Mouse (Mus musculus) neural tube, embryonic 11.5 days (tissue): ENCODE data around the gene Canx. TPM values are rescaled to one million over a fixed set of nuclear protein-coding genes. Genes with fewer than 3 reads are reported as not detected.

Experiments
- ATAC-seq: fragments of 200-750 bp; cut with Nextera tagmentation; 2 replicates; pipeline ENCODE4 v1.8.0; 2017; ENCODE audit warnings: moderate number of reproducible peaks, mild to moderate bottlenecking, moderate TSS enrichment, moderate library complexity; ENCODE audit not compliant: insufficient read depth, low FRiP score, low TSS enrichment
- DNase-seq: peaks from one replicate; pipeline ENCODE4 v3.0.0-alpha.2; 2015; ENCODE audit warnings: low spot score
- H3K27ac ChIP-seq: fragments of 300-500 bp; sonication (generic); 2 replicates; pipeline ENCODE4 v1.5.1; 2014; ENCODE audit warnings: low read depth, mild to moderate bottlenecking, low read length
- H3K27me3 ChIP-seq: fragments of 300-500 bp; sonication (generic); 2 replicates; pipeline ENCODE4 v1.6.1; 2014; ENCODE audit warnings: mild to moderate bottlenecking, low read length, mixed read lengths; ENCODE audit not compliant: control insufficient read depth, insufficient read depth
- H3K36me3 ChIP-seq: fragments of 300-500 bp; sonication (generic); 2 replicates; pipeline ENCODE4 v1.6.1; 2014; ENCODE audit warnings: mild to moderate bottlenecking, low read length, moderate library complexity, mixed read lengths; ENCODE audit not compliant: control insufficient read depth, insufficient read depth
- H3K4me1 ChIP-seq: fragments of 300-500 bp; sonication (generic); 2 replicates; pipeline ENCODE4 v1.6.1; 2014; ENCODE audit warnings: low read length, mixed read lengths; ENCODE audit not compliant: control insufficient read depth, insufficient read depth
- H3K4me2 ChIP-seq: fragments of 300-500 bp; sonication (generic); 2 replicates; pipeline ENCODE4 v1.6.1; 2014; ENCODE audit warnings: low read depth, mild to moderate bottlenecking, moderate library complexity
- H3K4me3 ChIP-seq: fragments of 300-500 bp; sonication (generic); 2 replicates; pipeline ENCODE4 v1.5.1; 2014; ENCODE audit warnings: low read depth, low read length
- H3K9ac ChIP-seq: fragments of 300-500 bp; sonication (generic); 2 replicates; pipeline ENCODE4 v1.6.1; 2014; ENCODE audit warnings: mild to moderate bottlenecking, low read length
- H3K9me3 ChIP-seq: fragments of 300-500 bp; sonication (generic); 2 replicates; pipeline ENCODE4 v1.6.1; 2016; ENCODE audit warnings: low read length; ENCODE audit not compliant: control insufficient read depth
- WGBS: fragments of 180-500 bp; shearing (Covaris S2); extraction: QIAGEN DNeasy Blood & Tissue Kit; methylation state at CpG from one replicate; pipeline ENCODE4 v1.1.7; 2014; 5-methylcytosine and 5-hydroxymethylcytosine counted together
- polyA plus RNA-seq: library from polyadenylated mRNA; unstranded; fragments of >200 nt; fragmentation: Nextera tagmentation; extraction: Ambion mirVana; gene quantifications from 2 replicates; pipeline ENCODE4 v1.2.1, GENCODE M21; 2014

Gene Canx
- polyA plus RNA-seq, 1 experiment from 2014 or later = 240 TPM

DNA sequence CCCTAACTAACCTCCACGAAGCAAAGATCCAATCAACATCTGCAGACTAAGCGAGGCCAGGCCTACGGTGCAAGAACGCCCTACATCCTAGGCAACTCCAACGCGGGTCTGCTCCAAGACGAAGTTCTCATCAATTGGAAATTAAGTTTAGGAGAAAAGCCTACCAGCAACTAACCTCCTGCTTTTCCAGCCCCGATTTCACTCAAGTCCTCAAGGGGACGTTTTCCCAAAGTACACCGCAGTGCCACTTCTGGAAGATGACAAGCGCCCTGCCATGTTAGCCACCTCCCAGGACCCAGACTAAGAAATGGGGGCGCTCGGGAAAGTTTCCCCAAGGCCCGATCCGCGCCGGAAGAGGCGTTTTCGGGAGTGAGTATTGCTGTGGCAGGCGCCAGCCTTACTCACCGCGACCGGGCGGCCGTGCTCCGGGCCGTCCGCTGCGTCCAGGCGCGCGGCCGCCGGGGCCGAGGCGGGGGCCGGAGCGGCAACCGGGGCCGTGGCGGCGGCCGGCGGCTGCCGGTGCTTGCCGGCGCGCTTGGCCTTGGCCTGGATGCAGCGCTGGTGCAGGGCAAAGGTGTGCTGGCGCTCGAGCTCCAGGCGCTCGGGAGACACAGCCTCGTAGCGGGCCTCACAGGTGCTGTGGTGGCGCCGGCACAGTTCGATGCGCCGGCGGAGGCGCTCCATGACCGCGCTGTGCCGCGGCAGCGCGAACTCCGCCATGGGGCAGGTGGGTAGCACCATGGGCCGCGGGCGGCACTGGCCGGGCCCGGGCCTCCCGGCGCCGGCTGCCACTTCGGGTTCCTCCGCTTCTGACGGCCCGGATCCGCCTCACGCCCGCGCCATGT lies 33.9 kb downstream of the Canx start:
- Histone ChIP-seq H3K4me2 (peak overlapping the region; percentile 72), H3K4me1 (peaks cover 17% of the 10 kb centered on the region), H3K9ac (peak overlapping the region; percentile 99), H3K36me3 (peaks cover 7% of the 10 kb centered on the region), H3K27me3 (no peaks in the 10 kb centered on the region), H3K4me3 (peak overlapping the region; percentile 98), H3K27ac (peak overlapping the region; percentile 98), H3K9me3 (no peaks in the 10 kb centered on the region)
- DNase-seq = peak; percentile 67
- under 1% methylated on average over 75 of the region's 85 CpGs for WGBS
- ATAC-seq = peak; percentile 82

GRCm38 (mm10) chr11:50290486-50291225 lies 34.8 kb downstream of the Canx start:
- H3K36me3 ChIP-seq = peaks cover 6% of the 10 kb centered on the region
- H3K4me2 ChIP-seq = peak overlapping the region; percentile 72
- peaks cover 17% of the 10 kb centered on the region for H3K4me1 ChIP-seq
- no peaks in the 10 kb centered on the region for H3K9me3 ChIP-seq
- no peak for DNase-seq
- H3K4me3 ChIP-seq = peak overlapping the region; percentile 98
- WGBS = 16% methylated on average over 20 of the region's 20 CpGs
- H3K27ac ChIP-seq = no peak overlapping the region
- H3K9ac ChIP-seq = peak overlapping the region; percentile 99
- no peaks in the 10 kb centered on the region for H3K27me3 ChIP-seq
- ATAC-seq = no peak

DNA sequence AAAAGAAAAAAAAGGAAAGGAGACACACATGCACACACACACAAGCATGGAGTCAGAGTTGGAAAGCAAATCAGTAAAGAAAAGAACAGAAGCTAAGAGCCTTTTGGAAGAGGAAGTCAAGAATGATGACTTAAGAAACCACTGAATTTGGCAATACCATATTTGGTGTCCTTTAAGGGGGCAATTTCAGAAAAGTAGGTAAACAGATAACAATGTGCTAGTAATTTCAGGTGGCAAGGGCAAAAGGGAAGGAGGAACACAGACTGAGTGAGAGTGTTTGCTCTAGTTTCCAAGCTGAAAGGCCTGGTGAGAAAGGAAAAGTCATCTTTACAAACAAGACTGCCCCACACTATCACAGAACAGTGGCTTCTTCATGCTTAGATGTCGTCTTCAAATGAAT lies 39.0 kb downstream of the Canx start:
- ATAC-seq = no peak
- H3K36me3 ChIP-seq = 0 out of 2 replicates have a peak, but pooled peaks cover 2% of the 10 kb centered on the region
- DNase-seq = no peak

DNA sequence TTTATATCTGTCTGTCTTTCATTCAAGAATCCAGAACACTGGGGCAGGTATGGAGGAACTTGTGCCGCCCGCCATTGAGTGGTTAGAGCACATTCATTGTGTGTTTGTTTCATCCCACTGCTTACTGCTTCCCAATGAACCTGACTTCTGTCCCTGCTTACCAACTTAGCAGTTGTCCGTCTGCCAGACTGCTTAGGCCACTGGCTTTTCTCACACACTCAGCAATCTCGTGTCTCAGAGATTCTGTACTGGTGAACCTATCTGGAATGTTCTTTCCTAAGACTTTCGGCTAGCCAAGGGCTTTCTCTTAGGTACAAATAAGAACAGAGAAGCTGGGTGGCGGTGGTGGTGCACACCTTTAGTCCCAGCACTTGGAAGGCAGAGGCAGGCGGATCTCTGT lies 39.8 kb downstream of the Canx start:
- Histone ChIP-seq H3K9ac (no peak overlapping the region), H3K27ac (no peak overlapping the region), H3K27me3 (no peaks in the 10 kb centered on the region), H3K4me3 (no peak overlapping the region), H3K4me2 (no peak overlapping the region), H3K36me3 (0 out of 2 replicates have a peak, but pooled peaks cover 2% of the 10 kb centered on the region), H3K4me1 (peaks cover 11% of the 10 kb centered on the region), H3K9me3 (no peaks in the 10 kb centered on the region)
- 95% methylated on average over 7 of the region's 7 CpGs for WGBS
- DNase-seq (no peak), ATAC-seq (no peak)

More for the DNA sequence above, 39.0 kb downstream of the Canx start:
- Histone ChIP-seq H3K4me2 (no peak overlapping the region), H3K4me3 (no peak overlapping the region), H3K4me1 (peaks cover 13% of the 10 kb centered on the region), H3K27me3 (no peaks in the 10 kb centered on the region), H3K9me3 (no peaks in the 10 kb centered on the region), H3K27ac (no peak overlapping the region), H3K9ac (no peak overlapping the region)
- 94% methylated on average over 1 of the region's 1 CpGs for WGBS

DNA sequence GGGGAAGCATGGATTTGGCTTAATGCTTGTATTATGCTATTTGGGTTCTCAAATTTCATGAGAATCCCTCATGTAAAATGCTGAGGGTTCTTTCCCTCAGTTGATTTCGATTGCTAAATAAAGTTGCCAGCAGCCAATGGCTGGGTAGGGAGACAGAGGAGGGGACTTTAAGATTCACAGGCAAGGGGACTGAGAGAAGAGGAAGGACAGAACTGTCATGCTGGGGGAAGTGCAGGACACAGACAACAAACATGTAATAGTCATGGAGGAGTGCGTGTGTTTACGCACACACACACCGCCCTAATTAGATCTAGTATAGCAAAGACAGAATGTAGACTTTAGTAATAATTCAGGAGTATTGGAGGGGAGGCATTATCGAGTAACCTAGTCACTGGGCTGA lies 40.2 kb downstream of the Canx start:
- Histone ChIP-seq H3K4me1 (peaks cover 7% of the 10 kb centered on the region), H3K27ac (no peak overlapping the region), H3K36me3 (0 out of 2 replicates have a peak, but pooled peaks cover 2% of the 10 kb centered on the region), H3K27me3 (no peaks in the 10 kb centered on the region), H3K4me2 (no peak overlapping the region), H3K9me3 (no peaks in the 10 kb centered on the region), H3K9ac (no peak overlapping the region), H3K4me3 (no peak overlapping the region)
- WGBS = 96% methylated on average over 5 of the region's 5 CpGs
- DNase-seq = no peak
- no peak for ATAC-seq

GRCm38 (mm10) chr11:50280053-50280452 lies 45.4 kb downstream of the Canx start:
- H3K36me3 ChIP-seq = peaks cover 2% of the 10 kb centered on the region; the same call in 1 of the 2 replicates
- 83% methylated on average over 1 of the region's 1 CpGs for WGBS
- no peak for ATAC-seq

DNA sequence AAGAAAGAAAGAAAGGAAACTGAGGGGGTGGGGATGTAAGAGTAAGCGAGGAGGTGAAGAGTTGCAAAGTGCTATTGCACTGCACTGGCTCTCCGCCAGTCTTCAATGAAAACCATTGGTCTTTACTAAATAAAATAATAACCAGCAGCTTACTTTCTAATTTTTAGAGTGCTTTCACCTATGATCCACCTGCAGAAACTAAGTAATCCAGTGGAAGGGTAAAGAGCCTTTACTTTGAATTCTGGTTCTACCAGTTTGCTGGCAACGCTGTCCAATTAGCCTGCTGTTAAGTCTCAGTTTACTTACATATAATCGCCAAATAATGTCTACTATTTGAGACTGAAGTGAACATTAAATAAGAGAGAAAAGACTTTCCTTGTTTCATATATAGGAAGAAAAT lies 46.5 kb downstream of the Canx start:
- 92% methylated on average over 4 of the region's 4 CpGs for WGBS
- H3K27me3 ChIP-seq = no peaks in the 10 kb centered on the region

More at GRCm38 (mm10) chr11:50280053-50280452, 45.4 kb downstream of the Canx start:
- Histone ChIP-seq H3K27ac (no peak overlapping the region), H3K9ac (no peak overlapping the region), H3K4me3 (no peak overlapping the region), H3K27me3 (no peaks in the 10 kb centered on the region), H3K4me1 (no peaks in the 10 kb centered on the region), H3K4me2 (no peak overlapping the region), H3K9me3 (no peaks in the 10 kb centered on the region)
- DNase-seq = no peak

GRCm38 (mm10) chr11:50277706-50278105 lies 47.8 kb downstream of the Canx start:
- H3K4me3 ChIP-seq = no peak overlapping the region
- H3K36me3 ChIP-seq = peaks cover 2% of the 10 kb centered on the region; the same call in 1 of the 2 replicates
- no peak overlapping the region for H3K27ac ChIP-seq
- H3K9me3 ChIP-seq = no peaks in the 10 kb centered on the region
- WGBS = 86% methylated on average over 6 of the region's 6 CpGs
- H3K27me3 ChIP-seq = no peaks in the 10 kb centered on the region
- DNase-seq (no peak), ATAC-seq (no peak)
- H3K9ac ChIP-seq = no peak overlapping the region
- H3K4me1 ChIP-seq = no peaks in the 10 kb centered on the region
- H3K4me2 ChIP-seq = no peak overlapping the region

More for the DNA sequence above, 46.5 kb downstream of the Canx start:
- DNase-seq (no peak), ATAC-seq (no peak)
- H3K27ac ChIP-seq = no peak overlapping the region
- H3K9ac ChIP-seq = no peak overlapping the region
- H3K36me3 ChIP-seq = peaks cover 2% of the 10 kb centered on the region; the same call in 1 of the 2 replicates
- H3K4me3 ChIP-seq = no peak overlapping the region
- no peak overlapping the region for H3K4me2 ChIP-seq
- no peaks in the 10 kb centered on the region for H3K9me3 ChIP-seq
- H3K4me1 ChIP-seq = no peaks in the 10 kb centered on the region
